Mouse (Mus musculus) c-Kit-positive CD71-negative TER-119-negative erythroid progenitor cells, embryonic 14.5 days (primary cell): ENCODE data around the gene Mrpl54.
A peak's percentile ranks its signal among the peaks of the same experiment; 100 is the strongest.

ENCODE experiments used
- DNase-seq: peaks from one replicate; pipeline ENCODE4 v3.0.0-alpha.2; 2013; ENCODE audit warnings: low read depth

The Mrpl54 gene

GRCm38 (mm10) chr10:81293334-81294030 is 26.7 kb upstream of the Mrpl54 start:
- DNase-seq: no peak

GRCm38 (mm10) chr10:81292554-81293333 is 26.0 kb upstream of the Mrpl54 start, which contains the start of gene Pip5k1c:
TSS of gene Pip5k1c (plus strand) at chr10:81292963.
- peak; percentile 100 for DNase-seq

GRCm38 (mm10) chr10:81291511-81292104 is 24.9 kb upstream of the Mrpl54 start, which contains the start of gene Tjp3:
TSS of gene Tjp3 (minus strand) at chr10:81291581.
- DNase-seq: no peak

DNA sequence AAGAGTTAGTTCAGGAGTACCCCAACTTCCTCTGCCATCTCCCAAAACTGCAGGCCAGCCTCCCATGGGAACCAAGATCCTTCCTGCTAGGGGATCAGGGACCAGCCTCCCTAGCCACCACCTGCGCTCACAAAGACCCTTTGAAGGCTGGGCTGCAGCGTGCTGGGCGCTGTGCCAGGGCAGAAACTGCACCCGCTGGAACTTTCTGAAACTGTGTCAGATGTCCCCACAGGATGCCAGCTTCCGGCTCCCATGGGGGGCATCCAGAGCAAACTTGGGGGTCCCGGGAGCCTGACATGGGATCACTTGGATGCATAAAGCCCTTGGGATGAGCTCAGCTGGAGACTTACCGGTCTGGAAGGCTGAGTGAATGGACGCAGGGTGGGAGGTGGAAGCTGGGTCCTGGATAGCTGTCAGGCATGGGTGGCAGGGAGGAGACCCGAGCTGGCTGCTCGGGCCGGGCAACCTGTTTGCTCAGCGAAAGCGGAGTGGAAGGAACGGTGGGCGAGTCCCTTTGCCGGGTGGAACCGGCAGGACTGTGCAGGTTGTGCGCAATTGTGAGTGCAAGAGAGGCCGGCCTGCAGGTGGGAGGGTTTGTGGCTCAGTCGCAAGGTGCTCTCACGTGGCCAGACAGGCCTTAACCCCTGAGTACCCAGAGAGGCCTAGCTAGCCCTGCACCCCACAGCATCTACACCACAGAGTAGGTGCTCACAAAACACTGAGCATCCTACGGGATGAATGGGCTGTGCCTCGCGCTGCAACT is 24.1 kb upstream of the Mrpl54 start:
- no peak for DNase-seq

GRCm38 (mm10) chr10:81289811-81290210 is 23.1 kb upstream of the Mrpl54 start:
- DNase-seq: no peak

GRCm38 (mm10) chr10:81289278-81289677 is 22.5 kb upstream of the Mrpl54 start:
- peak; percentile 63 for DNase-seq

- no peak for DNase-seq
Observed at GRCm38 (mm10) chr10:81288601-81289000, 21.9 kb upstream of the Mrpl54 start.

GRCm38 (mm10) chr10:81287513-81288157 is 20.9 kb upstream of the Mrpl54 start:
- peak; percentile 78 for DNase-seq

DNA sequence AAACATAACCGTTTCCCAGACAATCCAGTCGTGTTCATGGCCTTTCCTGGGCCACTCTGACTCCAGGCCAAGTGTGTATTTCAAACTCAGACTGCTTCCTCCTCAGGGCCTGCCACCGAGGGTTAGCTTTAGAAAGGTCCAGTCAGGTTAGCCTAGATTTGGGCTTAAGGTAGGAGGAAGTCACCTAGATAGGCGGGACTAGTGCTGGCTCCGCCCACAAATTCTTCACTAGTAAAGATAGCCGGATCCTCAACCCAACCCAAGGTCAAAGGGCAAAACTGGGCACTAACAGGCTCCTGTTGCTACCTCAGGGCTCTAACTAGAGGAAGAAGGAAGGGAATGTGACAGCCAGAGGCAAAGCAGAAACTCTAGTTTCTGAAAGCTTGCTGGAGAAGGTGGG is 19.9 kb upstream of the Mrpl54 start:
- DNase-seq: no peak

DNA sequence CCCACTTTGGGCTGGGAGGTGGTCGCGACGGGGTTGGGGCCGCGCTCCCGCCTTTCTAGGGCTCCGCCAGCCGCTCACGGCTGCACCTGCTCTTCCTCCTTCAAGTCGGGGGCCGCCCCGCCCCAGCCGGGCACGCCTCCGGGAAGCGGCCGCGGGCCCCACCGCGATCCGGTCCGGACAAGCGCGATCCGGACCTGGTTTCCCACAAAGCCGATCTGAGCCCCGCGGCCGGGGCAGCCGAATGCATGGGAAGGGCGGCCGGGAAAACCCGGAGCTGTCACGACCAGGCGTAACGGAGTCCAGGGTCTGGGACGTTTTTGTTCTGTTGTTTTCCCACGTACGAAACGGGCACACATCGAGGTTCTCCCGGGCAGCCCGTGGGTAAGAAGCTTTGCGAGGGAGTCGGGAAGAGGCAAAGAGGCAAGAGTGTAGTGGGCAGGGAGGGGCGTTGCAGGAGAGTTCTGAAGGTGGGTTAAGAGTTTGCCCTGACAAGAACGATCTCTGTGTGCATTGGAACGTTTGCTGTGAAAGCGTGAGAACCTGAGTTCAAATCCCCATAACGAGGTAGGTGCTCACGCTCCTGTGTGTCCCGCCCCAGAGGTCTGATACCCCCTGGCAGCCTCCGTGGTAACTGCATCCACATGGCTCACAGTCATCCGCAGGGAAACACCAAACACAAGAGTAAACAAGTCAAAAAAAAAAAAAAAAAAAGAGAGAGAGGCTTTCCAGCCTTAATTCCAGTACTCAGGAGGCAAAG is 19.1 kb upstream of the Mrpl54 start:
- DNase-seq: peak; percentile 87

- no peak for DNase-seq
Observed at GRCm38 (mm10) chr10:81284719-81285118, 18.0 kb upstream of the Mrpl54 start.

DNA sequence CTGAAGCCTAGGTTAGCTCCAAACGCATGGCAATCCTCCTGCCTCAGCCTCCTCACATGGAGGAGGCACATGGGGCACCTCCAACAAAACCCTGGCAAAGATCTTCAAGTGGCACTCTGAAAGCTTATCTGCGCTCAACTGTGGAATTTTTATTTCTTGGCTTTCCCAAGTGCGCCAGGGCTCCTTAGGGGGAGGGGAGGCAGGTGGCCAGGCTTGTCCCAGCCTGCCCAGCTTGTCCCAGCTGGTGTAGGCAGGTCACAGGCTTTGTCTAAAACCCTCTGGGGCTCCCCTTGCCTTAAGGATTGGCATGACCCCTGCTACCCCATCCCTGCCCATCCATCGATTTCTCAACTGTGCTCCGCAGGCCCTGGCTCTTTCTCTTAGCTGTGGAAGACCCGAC is 17.5 kb upstream of the Mrpl54 start:
- no peak for DNase-seq

DNA sequence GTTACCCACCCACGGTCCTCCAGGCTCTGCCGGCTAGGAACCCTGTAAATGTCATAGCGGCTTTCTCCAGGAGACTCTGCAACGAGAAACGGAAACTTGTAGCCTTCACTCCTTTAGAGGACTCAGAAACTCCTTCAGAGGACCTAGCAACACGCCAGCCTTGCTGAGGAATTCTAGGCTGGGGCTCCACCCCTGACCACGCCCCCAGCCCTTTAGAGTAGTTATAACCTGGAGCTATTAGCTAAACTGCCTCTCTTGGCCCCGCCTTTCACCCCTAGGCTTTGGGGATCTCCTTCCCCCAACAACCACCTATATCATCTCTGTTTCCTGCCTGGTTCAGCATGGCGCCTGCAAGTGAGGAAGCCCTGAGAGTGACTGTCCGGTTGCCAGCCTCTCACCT is 12.8 kb upstream of the Mrpl54 start:
- no peak for DNase-seq

DNA sequence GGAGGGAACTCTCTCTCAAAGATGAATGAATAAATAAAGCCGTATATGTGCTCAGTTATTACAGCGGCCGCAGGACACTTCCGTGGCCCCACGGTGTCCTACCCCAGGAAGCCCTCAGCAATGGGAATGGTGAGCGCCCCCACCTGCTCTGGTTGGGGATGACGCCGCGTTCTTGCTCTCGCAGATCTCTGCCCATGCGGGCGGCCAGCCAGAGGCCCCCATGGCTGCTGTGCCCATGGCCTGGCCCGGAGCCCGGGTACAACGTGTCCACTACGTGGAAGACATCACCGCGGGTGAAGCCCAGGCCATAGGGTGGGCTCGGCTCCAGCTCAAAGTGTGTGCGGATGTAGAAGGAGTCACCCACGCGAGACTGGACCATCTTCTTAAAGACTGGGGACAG is 10.9 kb upstream of the Mrpl54 start:
- DNase-seq: no peak

DNA sequence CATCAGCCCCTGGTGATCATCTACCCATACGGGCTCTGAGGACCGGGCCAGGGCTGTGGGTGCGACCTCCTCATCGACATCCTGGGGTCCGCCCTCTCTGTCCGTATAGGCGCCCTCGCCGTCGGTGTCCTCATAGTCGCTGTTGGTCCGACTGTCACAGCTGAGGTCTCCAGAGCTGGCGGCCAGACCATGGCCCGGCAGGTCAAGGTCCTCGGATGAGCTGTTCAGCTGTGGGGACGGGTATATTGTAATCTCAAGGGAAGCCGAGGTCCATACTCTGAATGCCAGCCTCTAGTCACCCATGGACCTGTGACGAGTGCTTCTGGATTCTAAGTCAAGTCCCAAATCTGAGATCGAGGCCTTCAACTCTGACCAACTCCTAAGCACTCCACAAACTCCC is 7.1 kb upstream of the Mrpl54 start:
- no peak for DNase-seq

- no peak for DNase-seq
Observed at GRCm38 (mm10) chr10:81272356-81272755, 5.6 kb upstream of the Mrpl54 start.

GRCm38 (mm10) chr10:81268643-81269412 is 2.1 kb upstream of the Mrpl54 start:
- DNase-seq: no peak

- DNase-seq: peak; percentile 63
Observed at GRCm38 (mm10) chr10:81268056-81268455, 1.3 kb upstream of the Mrpl54 start.

DNA sequence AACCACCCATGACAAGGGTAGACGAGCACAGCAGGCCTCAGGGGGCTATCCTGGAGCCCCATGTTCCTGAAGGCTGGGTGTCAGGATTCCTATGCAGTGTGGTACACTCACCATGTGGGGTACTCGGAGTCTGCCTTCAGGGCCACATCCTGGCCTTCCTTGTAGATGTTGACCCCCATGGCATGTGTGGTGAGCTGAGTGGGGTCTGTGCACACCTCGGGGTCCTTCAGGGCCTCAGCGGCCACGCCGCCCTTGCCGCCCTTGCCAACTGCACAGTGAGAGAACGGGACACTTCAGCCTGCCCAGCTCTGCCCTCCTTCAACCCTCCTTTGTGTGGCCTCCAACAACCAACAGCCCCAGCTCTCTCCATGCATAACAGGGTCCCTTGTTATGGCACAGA is 1.2 kb downstream of the Mrpl54 start:
- no peak for DNase-seq

GRCm38 (mm10) chr10:81261025-81261424 is 5.7 kb downstream of the Mrpl54 start:
- DNase-seq: no peak
